Mouse (Mus musculus) c-Kit-positive CD71-positive TER-119-negative erythroid progenitor cells, embryonic 14.5 days (primary cell): ENCODE measurements around the gene 1700001K19Rik.
A peak's percentile ranks its signal among the peaks of the same experiment; 100 is the strongest.
"Not testable (repeated sequence)": the region's sequence is repeated elsewhere in the genome, so short reads cannot be mapped to it uniquely, and the experiment has no call there.

Experiments
- DNase-seq: peaks from one replicate; pipeline ENCODE4 v3.0.0-alpha.2; 2013; ENCODE audit warnings: low read depth

Gene 1700001K19Rik

DNA sequence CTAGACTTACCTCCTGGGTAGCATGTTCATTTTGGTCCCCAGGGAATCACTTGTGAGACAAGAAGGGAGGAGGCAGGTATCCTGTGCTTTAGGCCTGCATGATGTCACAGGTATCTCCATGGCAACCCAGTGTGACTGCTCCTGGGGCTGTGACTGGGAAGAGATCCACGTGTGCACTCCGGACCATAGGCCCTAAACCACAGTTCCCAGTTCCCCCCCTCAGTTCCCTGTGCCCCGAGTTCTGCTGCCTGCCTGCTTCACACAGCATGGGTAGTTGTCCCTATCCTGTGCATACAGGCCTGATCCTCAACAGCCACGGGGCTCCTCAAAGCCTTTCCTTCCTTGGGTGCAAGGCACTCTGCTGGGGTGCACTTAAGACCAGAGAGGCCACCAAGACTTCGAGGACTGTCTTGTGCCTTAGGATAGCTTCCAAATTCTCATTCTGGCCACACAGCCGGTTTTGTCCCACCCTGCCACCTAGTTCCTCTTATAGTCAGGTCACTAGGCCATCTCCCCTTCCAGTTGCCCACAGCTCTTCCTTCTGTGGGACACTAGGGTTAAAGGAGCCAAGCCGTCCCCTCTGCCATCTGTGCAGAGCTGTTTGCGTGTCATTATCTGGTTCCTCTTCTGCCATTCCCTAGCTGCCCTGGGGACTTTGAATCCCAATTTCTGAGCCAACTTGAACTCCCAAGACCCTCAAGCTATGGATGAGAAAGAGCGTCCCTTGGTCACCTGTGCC, at the start of gene 1700001K19Rik:
Gene 1700001K19Rik, minus strand, starts transcription at position 59 of the 739 bp plus-strand sequence.
- DNase-seq = no peak

DNA sequence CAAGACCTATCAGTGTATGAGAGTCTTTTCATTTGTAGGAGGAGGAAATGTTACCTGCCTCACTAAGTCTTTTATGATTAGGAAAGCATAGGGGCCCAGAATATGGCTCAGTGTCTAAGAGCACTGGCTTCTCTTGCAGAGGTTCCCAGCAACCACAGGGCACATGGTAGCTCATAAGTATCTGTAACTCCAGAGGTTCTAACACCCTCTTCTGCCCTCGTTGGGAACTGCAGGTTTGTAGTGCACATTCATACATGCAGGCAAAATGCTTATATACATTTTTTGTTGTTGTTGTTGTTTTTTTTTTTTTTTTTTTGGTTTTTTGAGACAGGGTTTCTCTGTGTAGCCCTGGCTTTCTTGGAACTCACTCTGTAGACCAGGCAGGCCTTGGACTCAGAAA, 44.0 kb upstream of the 1700001K19Rik start:
- DNase-seq = no peak

DNA sequence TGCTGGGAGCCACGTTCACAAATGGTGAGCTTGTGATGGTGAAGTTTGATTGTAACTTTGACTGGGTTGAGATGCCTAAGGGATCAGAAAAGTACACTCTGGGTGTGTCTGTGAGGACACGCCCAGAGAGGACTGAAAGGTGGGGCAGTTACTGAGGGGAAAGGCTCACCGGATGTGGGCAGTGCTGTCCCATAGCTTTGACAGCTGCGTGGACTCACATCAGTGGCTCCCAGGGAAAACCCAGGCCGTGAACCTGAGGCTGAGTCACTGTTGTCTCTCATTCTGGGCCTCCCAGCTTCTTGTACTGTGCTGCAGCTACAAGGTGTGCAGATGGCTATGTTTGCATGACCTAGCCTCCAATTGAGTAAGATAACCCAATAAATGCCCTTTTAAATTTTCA, 43.1 kb upstream of the 1700001K19Rik start:
- DNase-seq = no peak

DNA sequence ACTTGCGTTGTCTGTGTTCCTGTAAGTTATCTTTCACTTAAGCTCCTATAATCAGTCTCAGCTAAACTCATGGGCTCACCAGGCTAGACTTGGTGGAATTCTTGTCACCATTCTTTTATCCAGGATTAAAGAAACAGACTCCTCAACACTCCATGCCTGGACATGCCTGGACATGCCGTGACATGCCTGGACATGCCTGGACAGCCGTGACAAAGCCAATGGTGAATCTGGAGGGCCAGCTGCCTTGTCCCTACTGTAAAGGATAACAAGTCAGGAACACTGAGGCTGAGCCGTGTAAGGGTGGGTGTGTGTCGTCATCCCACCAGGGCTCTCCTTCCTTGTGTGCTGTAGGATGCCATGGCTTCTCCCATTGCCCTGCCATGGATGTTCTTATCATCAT, 42.6 kb upstream of the 1700001K19Rik start:
- DNase-seq = no peak

DNA sequence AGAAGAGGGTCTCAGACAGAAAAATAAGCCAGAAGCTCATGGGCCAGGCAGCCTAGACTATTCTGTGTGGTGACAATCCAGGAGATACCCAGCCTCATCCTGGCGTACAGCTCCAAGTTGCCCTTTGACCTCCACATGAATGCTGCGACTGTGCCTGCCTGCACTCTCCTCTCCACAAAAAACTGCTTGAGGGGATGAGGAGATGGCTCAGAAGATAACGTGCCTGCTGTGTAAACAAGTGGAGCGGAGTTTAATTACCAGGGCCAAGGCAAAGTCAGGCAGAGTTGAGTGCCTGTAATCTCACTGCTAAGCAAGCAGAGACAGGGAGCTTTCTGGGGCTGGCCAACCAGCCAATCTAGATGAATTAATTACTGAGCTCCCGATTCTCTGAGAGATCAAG, 33.6 kb upstream of the 1700001K19Rik start:
- no peak for DNase-seq

DNA sequence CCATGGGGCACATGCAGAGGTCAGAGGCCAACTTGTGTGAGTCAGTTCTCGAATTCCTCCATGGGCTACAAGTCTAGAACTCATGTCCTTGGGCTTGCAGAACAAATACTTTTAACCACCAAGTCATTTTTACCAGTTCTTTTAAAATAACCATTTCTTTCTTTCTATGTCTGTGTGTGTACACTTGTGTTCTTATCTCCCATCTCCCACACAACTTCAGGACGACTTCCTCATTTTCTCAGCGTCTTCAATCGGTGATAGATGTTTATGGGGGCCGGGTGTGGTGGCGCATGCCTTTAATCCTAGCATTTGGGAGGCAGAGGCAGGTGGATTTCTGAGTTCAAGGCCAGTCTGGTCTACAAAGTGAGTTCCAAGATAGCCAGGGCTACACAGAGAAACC, 31.8 kb upstream of the 1700001K19Rik start:
- DNase-seq = no peak

DNA sequence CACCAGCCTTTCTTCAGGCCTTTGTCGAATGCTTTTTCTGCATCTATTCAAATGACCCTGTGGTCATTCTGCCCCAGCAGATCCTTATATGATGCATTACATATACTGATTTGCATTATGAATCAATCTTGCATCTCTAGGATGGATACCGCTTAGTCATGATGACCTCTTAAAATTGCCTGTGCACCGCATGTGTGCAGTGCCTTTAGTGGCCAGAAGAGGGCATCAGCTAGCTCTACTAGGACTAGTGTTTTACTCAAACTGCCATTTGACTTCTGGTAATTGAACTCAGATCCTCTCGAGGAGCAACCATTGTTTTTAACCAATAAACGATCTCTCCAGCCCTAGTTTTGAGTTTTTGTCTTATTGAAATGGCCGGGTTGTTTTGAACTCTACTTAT, 31.4 kb upstream of the 1700001K19Rik start:
- DNase-seq = no peak

DNA sequence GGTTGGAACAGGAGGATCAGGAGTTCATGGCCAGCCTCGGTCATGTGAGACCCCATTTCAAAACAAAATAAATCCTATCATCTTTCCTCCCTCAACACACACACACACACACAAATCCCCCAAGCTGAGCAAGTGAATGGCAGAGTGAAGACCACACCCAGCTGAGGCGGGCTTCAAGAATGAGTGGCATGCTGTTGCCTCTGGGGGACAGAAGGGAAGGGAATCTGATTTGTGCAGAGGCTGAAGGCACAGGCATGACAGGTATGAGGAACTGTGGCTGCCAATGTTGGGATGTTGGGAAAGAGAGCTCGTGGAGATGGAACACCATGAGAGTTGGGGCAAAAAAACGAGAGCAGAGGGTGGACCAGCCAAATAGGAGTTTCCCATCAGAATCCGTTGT, 28.9 kb upstream of the 1700001K19Rik start:
- no peak for DNase-seq

DNA sequence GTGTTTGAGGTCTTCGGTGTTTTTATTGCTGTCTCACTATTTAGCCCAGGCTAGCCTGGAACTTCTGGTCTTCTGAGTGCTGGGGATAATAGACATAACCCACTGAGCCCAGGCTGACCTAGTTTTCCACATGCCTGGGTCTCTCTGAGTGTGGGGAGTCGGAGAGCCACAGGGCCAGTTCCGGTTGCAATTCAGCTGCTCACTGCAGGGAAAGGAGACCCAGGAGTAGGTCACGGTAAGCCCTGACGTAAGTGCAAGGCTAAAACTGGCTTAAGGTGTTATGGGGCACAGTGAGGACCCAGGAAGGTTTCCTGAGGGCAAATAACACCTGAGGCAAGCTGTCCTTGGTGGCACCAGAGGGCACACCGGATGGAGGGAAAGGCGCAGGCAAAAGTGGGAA, 25.0 kb upstream of the 1700001K19Rik start:
- no peak for DNase-seq

DNA sequence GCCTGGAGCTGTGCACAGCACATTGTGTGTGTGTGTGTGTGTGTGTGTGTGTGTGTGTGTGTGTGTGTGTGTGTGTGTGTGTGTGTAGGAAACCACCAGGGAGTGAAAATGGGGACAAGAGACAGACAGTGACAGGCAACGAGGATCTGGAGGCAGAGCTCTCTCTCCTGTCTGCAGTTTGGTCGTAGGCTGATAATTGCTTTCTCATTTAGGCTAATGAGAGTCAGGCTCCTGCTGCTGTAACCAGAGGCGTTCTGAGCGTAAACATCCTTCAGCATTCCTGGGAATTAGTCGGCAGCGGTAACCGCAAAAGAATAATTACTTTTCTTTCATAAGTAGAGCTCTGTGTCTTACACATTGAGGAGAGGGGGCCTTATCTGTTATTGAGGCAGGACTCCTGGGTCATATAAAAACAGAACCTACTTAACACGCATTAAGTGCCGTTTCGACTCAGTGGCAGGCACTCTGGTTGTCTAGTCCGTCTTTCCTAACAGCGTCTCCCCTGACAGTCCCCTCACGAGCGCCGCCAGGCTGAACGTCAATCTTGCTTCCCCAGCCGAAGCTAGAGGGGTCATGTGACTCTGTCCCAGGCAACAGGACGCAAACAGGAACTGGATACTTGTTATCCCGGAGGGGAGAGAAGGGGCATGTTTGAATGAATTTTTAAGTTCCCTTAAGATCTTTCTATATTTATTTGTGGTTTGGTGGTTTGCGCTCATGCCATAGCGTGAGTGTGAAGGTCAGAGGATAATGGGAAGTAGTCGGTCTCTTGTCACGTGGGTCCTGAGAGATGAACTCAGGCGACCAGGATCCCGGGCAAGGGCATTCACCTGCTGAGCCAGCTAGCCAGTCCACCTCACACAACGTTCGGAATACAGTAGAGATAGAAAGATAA, 24.2 kb upstream of the 1700001K19Rik start:
- no peak for DNase-seq

DNA sequence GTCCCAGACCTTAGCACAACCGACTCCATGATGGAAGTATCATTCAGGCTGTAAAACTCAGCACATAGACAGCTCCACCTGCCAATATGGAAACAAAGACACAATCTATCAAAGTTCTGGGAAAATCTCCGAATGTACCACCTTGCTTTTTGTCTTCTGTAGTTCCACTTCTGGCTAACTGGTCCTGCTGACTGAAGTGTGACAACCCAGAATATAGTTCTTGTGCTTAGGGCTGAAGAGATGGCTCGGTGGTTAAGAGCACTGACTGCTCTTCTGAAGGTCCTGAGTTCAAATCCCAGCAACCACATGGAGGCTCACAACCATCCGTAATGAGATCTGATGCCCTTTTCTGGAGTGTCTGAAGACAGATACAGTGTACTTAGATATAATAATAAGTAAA, 23.0 kb upstream of the 1700001K19Rik start:
- DNase-seq = not testable (repeated sequence)

DNA sequence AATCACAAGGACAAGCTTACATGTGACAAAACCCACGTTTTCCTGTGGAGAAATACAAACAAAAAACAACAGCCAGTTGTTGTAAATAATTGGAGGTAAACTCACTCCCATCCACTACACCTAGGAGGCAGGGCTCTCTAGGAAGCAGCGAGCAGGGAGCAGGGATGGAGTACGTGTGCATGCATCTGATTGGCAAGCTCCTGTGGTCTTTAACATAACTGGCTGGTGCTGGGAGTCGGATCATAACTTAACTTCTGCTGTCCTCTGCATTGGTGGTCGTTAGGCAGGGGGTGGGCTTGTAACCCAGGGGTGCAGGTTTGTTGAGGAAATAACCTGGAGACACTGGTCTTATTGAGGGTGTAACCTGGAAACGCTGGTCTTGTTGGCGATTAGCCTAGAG, 21.3 kb upstream of the 1700001K19Rik start:
- no peak for DNase-seq

DNA sequence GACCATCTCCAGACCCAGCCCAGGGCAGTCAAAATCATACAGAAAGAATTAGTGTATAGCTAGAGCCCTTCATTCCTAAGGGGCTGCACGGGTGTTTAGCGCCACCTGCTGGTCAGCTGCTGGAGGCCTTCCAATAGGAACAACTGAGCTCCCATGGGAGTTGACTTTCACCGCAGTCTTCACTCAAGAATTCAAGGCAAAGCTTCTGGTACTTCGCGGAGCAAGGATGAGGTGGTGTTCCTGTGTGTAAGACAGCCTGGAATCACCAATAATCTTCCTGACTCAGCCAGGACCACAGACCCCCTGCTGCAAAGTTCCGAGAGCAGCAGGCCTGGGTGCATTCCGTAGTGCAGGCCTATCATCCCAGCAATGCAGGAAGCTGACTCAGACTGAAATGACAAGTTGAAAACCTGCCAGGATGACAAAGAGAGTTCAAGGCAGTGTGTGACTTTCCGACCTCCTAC, 20.6 kb upstream of the 1700001K19Rik start:
- no peak for DNase-seq

DNA sequence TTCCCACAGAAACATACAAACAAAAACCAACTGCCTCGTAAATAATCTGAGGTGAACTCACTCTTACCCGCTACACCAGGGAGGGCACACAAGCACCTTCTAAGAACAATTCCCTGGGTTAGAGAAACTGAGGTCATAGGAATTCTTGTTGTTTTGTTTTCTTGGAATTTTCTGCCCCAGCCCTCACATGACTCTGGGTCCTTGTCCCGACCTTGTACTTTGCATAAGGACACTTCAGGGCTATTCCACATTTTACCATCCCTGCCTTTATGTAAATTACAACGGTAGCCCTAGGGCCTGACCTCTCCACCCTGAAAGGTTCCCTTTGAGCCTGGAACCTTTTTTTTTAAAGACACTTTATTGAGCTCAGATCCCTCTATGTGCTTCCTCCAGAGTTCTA, 20.1 kb upstream of the 1700001K19Rik start, which contains the start of gene Hsp90aa1:
Gene Hsp90aa1, minus strand, starts transcription at position 173 of the 400 bp plus-strand sequence.
- no peak for DNase-seq

DNA sequence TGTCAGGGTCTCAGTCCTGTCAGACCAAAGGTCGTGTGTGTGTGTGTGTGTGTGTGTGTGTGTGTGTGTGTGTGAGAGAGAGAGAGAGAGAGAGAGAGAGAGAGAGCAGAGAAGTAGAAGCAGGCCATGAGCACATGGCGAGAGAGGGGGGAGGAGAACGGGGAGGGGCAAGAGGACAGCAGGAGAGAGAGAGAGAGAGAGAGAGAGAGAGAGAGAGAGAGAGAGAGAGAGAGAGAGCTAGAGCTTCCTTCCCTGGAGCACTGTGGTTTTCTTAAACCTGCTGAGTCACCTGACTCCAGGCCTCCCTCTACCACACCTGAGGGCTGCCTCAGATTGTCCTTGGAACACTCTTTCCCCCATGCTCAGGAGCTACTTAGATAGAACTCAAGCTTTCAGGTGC, 18.9 kb upstream of the 1700001K19Rik start:
- not testable (repeated sequence) for DNase-seq

DNA sequence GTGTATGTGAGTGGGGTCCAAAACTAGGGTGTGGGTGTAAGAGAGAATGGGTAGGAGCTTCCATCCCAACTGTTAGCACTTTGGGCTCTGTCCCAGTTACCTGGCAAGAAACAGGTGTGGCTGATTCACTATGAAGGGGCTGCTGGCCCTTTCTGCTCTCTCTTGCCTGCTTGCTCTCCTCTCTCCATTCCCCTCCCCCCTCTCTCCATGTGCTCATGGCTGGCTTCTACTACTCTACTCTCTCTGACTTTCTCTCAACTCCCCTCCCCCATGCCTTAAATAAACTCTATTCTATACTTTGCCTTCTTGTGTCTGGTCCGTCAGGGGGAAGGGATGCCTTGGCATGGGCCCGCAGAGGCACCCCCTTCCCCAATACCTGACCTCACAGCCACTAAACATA, 18.3 kb upstream of the 1700001K19Rik start:
- DNase-seq = no peak

DNA sequence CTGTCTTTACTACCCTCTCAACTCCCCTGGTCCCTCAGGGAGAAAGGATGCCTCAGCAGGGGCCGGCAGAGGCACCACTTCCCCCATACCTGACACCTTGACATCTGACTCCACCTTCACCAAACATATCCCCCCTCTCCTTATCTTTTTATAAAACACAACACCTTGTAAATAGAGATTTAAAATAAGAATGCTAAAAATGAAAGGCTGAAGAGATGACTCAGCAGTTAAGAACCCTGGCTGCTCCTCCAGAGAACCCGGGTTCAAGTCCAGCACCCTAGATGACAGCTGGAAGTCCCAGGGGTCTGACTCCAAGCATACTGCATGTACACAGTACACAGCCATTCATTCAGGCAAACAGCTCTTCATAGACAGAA, 16.7 kb upstream of the 1700001K19Rik start:
- no peak for DNase-seq

DNA sequence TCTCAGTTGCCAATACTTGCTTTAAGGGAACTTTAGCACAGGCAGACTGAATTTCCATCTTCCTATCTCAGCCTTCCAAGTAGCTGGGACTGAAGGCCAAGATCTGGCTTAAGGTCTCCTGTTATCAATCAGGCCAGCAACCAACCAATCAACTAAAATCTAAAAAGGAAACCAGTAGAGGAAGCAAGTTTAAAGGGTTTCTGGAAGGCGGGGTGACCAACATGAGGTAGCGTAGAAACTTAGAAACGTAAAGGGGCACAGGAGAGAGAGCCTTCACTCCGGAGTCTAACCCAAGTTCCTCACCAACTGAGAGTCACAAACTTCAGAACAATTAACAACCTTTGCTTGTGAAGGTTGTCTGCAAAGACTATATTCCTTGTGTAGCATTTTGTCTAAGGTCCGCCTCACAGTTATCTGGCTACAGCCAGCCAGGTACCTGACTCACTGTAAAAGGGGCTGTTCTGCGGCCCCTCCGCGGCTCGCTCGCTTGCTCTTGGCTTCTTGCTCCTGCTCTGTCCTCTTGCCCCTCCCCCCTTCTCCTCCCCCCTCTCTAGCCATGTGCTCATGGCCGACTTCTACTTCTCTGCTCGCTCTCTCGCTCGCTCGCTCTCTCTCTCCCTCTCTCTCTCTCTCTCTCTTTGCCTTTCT, 16.2 kb upstream of the 1700001K19Rik start:
- no peak for DNase-seq

DNA sequence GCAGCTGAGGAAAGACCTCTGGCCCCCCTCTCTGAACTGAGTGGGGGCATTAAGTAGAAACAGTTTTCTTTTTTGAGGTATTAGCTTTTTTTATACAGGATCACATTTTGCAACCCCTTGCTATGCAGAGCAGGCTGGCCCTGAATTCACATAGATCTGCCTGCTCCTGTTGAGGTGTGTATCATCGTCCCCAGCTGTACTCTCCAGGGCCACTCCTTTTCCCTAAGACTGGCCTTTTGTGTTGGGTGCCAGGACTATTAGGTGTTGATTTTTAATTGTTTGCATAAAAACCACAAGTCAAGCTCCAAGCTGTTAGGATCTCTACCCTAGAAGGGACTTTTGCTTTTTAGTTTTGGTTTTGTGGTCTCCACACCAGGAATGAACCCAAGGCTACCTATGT, 15.7 kb upstream of the 1700001K19Rik start:
- DNase-seq = no peak

DNA sequence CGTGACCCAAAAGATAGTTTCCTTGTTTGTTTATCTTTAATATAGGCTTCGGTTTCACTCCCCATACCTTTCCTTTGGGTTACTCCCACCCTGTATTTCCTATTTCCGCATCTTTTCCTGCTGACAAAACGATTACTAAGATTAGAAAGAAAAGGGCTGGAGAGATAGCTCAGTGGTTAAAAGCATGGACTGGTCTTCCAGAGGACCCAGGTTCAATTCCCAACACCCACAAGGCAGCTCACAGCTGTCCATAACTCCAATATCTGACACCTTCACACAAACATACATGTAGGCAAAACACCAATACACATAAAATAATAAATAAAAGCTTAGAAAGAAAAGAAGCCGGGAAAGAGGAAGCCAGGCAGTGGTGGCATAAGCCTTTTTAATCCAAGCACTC, 15.0 kb upstream of the 1700001K19Rik start:
- DNase-seq = no peak

DNA sequence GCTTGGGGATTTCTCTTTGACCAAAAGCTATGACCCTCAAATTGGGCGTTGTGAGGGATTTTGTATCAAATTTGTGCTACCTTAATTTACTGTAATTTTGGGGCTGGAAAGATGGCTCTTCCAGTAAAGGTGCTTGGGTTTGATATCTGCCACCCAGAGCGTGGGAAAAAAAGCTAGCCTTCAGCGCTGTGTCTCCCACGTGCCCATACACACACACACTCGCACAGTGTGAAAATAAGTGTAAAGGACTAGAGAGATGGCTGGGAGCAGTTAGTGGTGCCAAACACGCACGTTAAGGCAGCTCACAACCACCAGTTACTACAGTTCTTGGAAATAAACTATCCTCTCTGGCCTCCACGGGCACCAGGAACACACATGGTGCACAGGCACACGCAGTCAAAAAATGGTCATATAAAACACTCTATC, 14.6 kb upstream of the 1700001K19Rik start:
- no peak for DNase-seq

DNA sequence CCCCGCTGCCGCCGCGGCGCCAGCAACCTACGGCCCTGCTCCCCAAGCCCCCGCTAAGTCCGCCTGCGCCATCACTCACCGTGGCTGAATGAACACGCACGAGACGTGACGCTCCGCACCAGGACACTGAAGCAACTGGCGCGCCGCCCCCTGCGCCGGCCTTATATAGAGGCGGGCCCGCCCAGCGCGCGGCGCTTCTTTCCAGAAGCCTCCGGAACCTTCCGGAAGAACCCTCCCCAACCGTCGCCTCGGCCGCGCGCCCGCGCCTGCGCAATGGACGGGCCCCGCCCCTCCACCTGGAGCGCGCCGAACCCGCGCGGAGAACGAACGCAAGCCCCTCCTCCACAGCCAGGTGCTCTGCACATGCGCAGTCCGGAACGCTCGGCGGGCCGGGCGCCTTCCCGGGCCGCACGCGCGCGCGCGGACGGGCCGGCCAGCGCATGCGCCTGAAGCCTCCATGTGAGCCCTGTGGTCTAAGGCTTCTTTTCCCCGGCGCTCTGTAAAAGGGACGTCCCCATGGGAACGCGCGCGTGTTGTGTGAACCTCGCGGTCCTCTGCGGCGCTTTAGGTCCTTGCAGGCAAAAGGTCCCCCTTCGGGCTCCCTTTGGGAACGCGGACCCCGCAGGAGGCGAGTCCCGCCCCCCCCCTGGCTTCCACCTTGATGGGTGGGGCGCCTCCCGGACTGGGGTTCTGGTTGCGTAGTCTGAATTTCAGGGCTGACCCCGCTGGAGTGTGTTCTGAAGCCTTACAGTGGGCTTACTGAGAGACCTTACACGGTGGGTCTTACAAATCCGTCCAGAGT, 14.0 kb upstream of the 1700001K19Rik start:
- peak; percentile 88 for DNase-seq
